Mouse (Mus musculus): ENCODE measurements around the gene Grik3. TPM values are rescaled to one million over a fixed set of nuclear protein-coding genes. Genes with fewer than 3 reads are reported as not detected.
A peak's percentile ranks its signal among the peaks of the same experiment; 100 is the strongest.

Grik3 gene
- polyA plus RNA-seq (2015; fragmentation: Nextera tagmentation; extraction: Ambion mirVana), result 0.36 and 0.41 TPM in 2 replicates

GRCm38 (mm10) chr4:125490661-125491504 lies at the start of gene Grik3:
Grik3 (plus strand) TSS chr4:125490700.
- no peak; the same call in 1 of the 2 replicates for ATAC-seq (ENCODE audit: insufficient read depth, low FRiP score)
- H3K4me2 ChIP-seq (ENCODE audit: low read depth, low read length), result peak within 1 kb of the TSS; percentile 49
- no peaks in the 10 kb centered on the region for H3K36me3 ChIP-seq (ENCODE audit: control insufficient read depth, insufficient read depth, low read length)
- under 1% methylated on average over 76 of the region's 77 CpGs for WGBS
- H3K4me1 ChIP-seq (ENCODE audit: control insufficient read depth, insufficient read depth, low read length), result 0 out of 2 replicates have a peak, but pooled peaks cover 5% of the 10 kb centered on the region
- H3K9ac ChIP-seq (ENCODE audit: low read length), result peak within 1 kb of the TSS; percentile 39
- H3K9me3 ChIP-seq (replicated peaks; ENCODE audit: control insufficient read depth, low read length), result no peaks in the 10 kb centered on the region
- no peak within 1 kb of the TSS for H3K27ac ChIP-seq (ENCODE audit: low read length)
- peaks cover 100% of the 10 kb centered on the region for H3K27me3 ChIP-seq (ENCODE audit: control insufficient read depth, insufficient read depth, low read length)
- peak within 1 kb of the TSS; percentile 40 for H3K4me3 ChIP-seq (replicated peaks; ENCODE audit: low read length)

- 78% methylated on average over 4 of the region's 4 CpGs for WGBS
- no peak overlapping the region for H3K9ac ChIP-seq (ENCODE audit: low read length)
- no peak overlapping the region for H3K4me2 ChIP-seq (ENCODE audit: low read depth, low read length)
- no peak overlapping the region for H3K4me3 ChIP-seq (replicated peaks; ENCODE audit: low read length)
- no peak for ATAC-seq (ENCODE audit: insufficient read depth, low FRiP score)
- no peaks in the 10 kb centered on the region for H3K4me1 ChIP-seq (ENCODE audit: control insufficient read depth, insufficient read depth, low read length)
- H3K27me3 ChIP-seq (ENCODE audit: control insufficient read depth, insufficient read depth, low read length), result no peaks in the 10 kb centered on the region
- no peaks in the 10 kb centered on the region for H3K9me3 ChIP-seq (replicated peaks; ENCODE audit: control insufficient read depth, low read length)
- no peak overlapping the region for H3K27ac ChIP-seq (ENCODE audit: low read length)
- H3K36me3 ChIP-seq (ENCODE audit: control insufficient read depth, insufficient read depth, low read length), result no peaks in the 10 kb centered on the region
These were observed 48.7 kb upstream of the Grik3 start for GRCm38 (mm10) chr4:125441821-125442220.

GRCm38 (mm10) chr4:125444366-125444765 lies 46.1 kb upstream of the Grik3 start:
- Histone ChIP-seq H3K9me3 (replicated peaks; ENCODE audit: control insufficient read depth, low read length) (no peaks in the 10 kb centered on the region), H3K4me2 (ENCODE audit: low read depth, low read length) (no peak overlapping the region), H3K9ac (ENCODE audit: low read length) (no peak overlapping the region), H3K4me3 (replicated peaks; ENCODE audit: low read length) (no peak overlapping the region), H3K27me3 (ENCODE audit: control insufficient read depth, insufficient read depth, low read length) (no peaks in the 10 kb centered on the region), H3K36me3 (ENCODE audit: control insufficient read depth, insufficient read depth, low read length) (no peaks in the 10 kb centered on the region), H3K4me1 (ENCODE audit: control insufficient read depth, insufficient read depth, low read length) (no peaks in the 10 kb centered on the region), H3K27ac (ENCODE audit: low read length) (no peak overlapping the region)
- no peak for ATAC-seq (ENCODE audit: insufficient read depth, low FRiP score)
- WGBS, result 76% methylated on average over 7 of the region's 7 CpGs

GRCm38 (mm10) chr4:125450602-125451321 lies 39.7 kb upstream of the Grik3 start:
- Histone ChIP-seq H3K9ac (ENCODE audit: low read length) (no peak overlapping the region), H3K4me3 (replicated peaks; ENCODE audit: low read length) (no peak overlapping the region), H3K4me1 (ENCODE audit: control insufficient read depth, insufficient read depth, low read length) (no peaks in the 10 kb centered on the region), H3K36me3 (ENCODE audit: control insufficient read depth, insufficient read depth, low read length) (no peaks in the 10 kb centered on the region), H3K9me3 (replicated peaks; ENCODE audit: control insufficient read depth, low read length) (no peaks in the 10 kb centered on the region), H3K4me2 (ENCODE audit: low read depth, low read length) (no peak overlapping the region), H3K27me3 (ENCODE audit: control insufficient read depth, insufficient read depth, low read length) (no peaks in the 10 kb centered on the region), H3K27ac (ENCODE audit: low read length) (no peak overlapping the region)
- WGBS, result 50% methylated on average over 7 of the region's 7 CpGs
- no peak for ATAC-seq (ENCODE audit: insufficient read depth, low FRiP score)

GRCm38 (mm10) chr4:125451821-125452220 lies 38.7 kb upstream of the Grik3 start:
- no peak overlapping the region for H3K27ac ChIP-seq (ENCODE audit: low read length)
- H3K4me1 ChIP-seq (ENCODE audit: control insufficient read depth, insufficient read depth, low read length), result no peaks in the 10 kb centered on the region
- ATAC-seq (ENCODE audit: insufficient read depth, low FRiP score), result no peak
- WGBS, result 25% methylated on average over 6 of the region's 6 CpGs
- H3K9ac ChIP-seq (ENCODE audit: low read length), result no peak overlapping the region
- H3K36me3 ChIP-seq (ENCODE audit: control insufficient read depth, insufficient read depth, low read length), result no peaks in the 10 kb centered on the region
- no peaks in the 10 kb centered on the region for H3K27me3 ChIP-seq (ENCODE audit: control insufficient read depth, insufficient read depth, low read length)
- H3K4me3 ChIP-seq (replicated peaks; ENCODE audit: low read length), result no peak overlapping the region
- no peaks in the 10 kb centered on the region for H3K9me3 ChIP-seq (replicated peaks; ENCODE audit: control insufficient read depth, low read length)
- no peak overlapping the region for H3K4me2 ChIP-seq (ENCODE audit: low read depth, low read length)

- Histone ChIP-seq H3K27me3 (ENCODE audit: control insufficient read depth, insufficient read depth, low read length) (no peaks in the 10 kb centered on the region), H3K4me2 (ENCODE audit: low read depth, low read length) (no peak overlapping the region), H3K9ac (ENCODE audit: low read length) (no peak overlapping the region), H3K36me3 (ENCODE audit: control insufficient read depth, insufficient read depth, low read length) (no peaks in the 10 kb centered on the region), H3K4me3 (replicated peaks; ENCODE audit: low read length) (no peak overlapping the region), H3K27ac (ENCODE audit: low read length) (no peak overlapping the region), H3K4me1 (ENCODE audit: control insufficient read depth, insufficient read depth, low read length) (no peaks in the 10 kb centered on the region), H3K9me3 (replicated peaks; ENCODE audit: control insufficient read depth, low read length) (no peaks in the 10 kb centered on the region)
- WGBS, result 70% methylated on average over 5 of the region's 5 CpGs
- no peak for ATAC-seq (ENCODE audit: insufficient read depth, low FRiP score)
These were observed 34.0 kb upstream of the Grik3 start for GRCm38 (mm10) chr4:125456506-125456905.

- H3K27ac ChIP-seq (ENCODE audit: low read length), result no peak overlapping the region
- H3K4me2 ChIP-seq (ENCODE audit: low read depth, low read length), result no peak overlapping the region
- WGBS, result 19% methylated on average over 11 of the region's 11 CpGs
- H3K4me3 ChIP-seq (replicated peaks; ENCODE audit: low read length), result no peak overlapping the region
- no peaks in the 10 kb centered on the region for H3K9me3 ChIP-seq (replicated peaks; ENCODE audit: control insufficient read depth, low read length)
- H3K27me3 ChIP-seq (ENCODE audit: control insufficient read depth, insufficient read depth, low read length), result no peaks in the 10 kb centered on the region
- H3K36me3 ChIP-seq (ENCODE audit: control insufficient read depth, insufficient read depth, low read length), result no peaks in the 10 kb centered on the region
- no peak overlapping the region for H3K9ac ChIP-seq (ENCODE audit: low read length)
- H3K4me1 ChIP-seq (ENCODE audit: control insufficient read depth, insufficient read depth, low read length), result no peaks in the 10 kb centered on the region
- no peak for ATAC-seq (ENCODE audit: insufficient read depth, low FRiP score)
These were observed 33.1 kb upstream of the Grik3 start for GRCm38 (mm10) chr4:125457152-125458093.

- 63% methylated on average over 9 of the region's 9 CpGs for WGBS
- no peak for ATAC-seq (ENCODE audit: insufficient read depth, low FRiP score)
- no peak overlapping the region for H3K9ac ChIP-seq (ENCODE audit: low read length)
These were observed 30.7 kb upstream of the Grik3 start for GRCm38 (mm10) chr4:125459791-125460190.

More at GRCm38 (mm10) chr4:125459791-125460190, 30.7 kb upstream of the Grik3 start:
- Histone ChIP-seq H3K4me2 (ENCODE audit: low read depth, low read length) (no peak overlapping the region), H3K27ac (ENCODE audit: low read length) (no peak overlapping the region), H3K9me3 (replicated peaks; ENCODE audit: control insufficient read depth, low read length) (no peaks in the 10 kb centered on the region), H3K4me1 (ENCODE audit: control insufficient read depth, insufficient read depth, low read length) (no peaks in the 10 kb centered on the region), H3K4me3 (replicated peaks; ENCODE audit: low read length) (no peak overlapping the region), H3K36me3 (ENCODE audit: control insufficient read depth, insufficient read depth, low read length) (no peaks in the 10 kb centered on the region), H3K27me3 (ENCODE audit: control insufficient read depth, insufficient read depth, low read length) (no peaks in the 10 kb centered on the region)

Data from stomach, embryonic 16.5 days (tissue).